31 mouse cellular contexts compared by ENCODE assay signal in genomic region chr7:79588284-79588683, GRCm38 (mm10). TPM values are rescaled to one million over a fixed set of nuclear protein-coding genes. Genes with fewer than 3 reads are reported as not detected.
DNase-seq lines count a peak whose midpoint lies in the region; ATAC-seq and TF ChIP-seq lines count a peak whose summit lies in the region.
"Had no signal": no experiment of that assay in that cellular context is flagged by ENCODE, and none has a peak within 500 bp of the region (broad histone marks: within the 10 kb centered on the region; RNA-seq: fewer than 3 reads in every experiment).

No protein-coding gene starts in this region.

- WGBS in hindbrain, postnatal 0 days: 83% methylated on average over 3 of the region's 3 CpGs
- WGBS in hindbrain, embryonic 11.5 days: 89% methylated on average over 3 of the region's 3 CpGs
- WGBS in heart, adult 2 months: 62% methylated on average over 3 of the region's 3 CpGs

- H3K27ac ChIP-seq in hindbrain, postnatal 0 days: no peak overlapping the region
- no peak overlapping the region for H3K27ac ChIP-seq in hindbrain, embryonic 11.5 days (ENCODE audit: low read depth, low read length)
- no peak overlapping the region for H3K27ac ChIP-seq in heart, adult 2 months
- H3K27ac ChIP-seq: embryonic facial prominence, embryonic 10.5 days; embryonic facial prominence, embryonic 15.5 days; hindbrain, embryonic 14.5 days; kidney, postnatal 0 days; liver, embryonic 13.5 days; macrophage; midbrain, embryonic 13.5 days had no signal

- DNase-seq in hindbrain, postnatal 0 days (ENCODE audit: low spot score): peak; percentile 48
- no peak for DNase-seq in hindbrain, embryonic 11.5 days (ENCODE audit: low spot score)
- peak; percentile 51 for DNase-seq in ES-CJ7 (ENCODE audit: low read depth, low spot score)
- peak; percentile 53 for DNase-seq in brain, adult 2 months (ENCODE audit: low read depth, low spot score)
- no peak for DNase-seq in cerebellum, postnatal 36 days
- DNase-seq in heart, adult 2 months: no peak
- DNase-seq: adrenal gland, postnatal 10 days; cerebellum, adult 2 months; cerebellum, postnatal 14 days; gastrocnemius, postnatal 36 days; heart, adult 18-20 months; heart, postnatal 4 days; kidney, adult 2 months; kidney, postnatal 4 days; left cerebral cortex, postnatal 4 days; liver, embryonic 13.5 days; lung, adult 2 months; lung, postnatal 10 days; thymus, postnatal 4 days had no signal

- intact Hi-C loops in heart, adult 2 months (cut with DNase I): no loop called here

- no peak for TF ChIP-seq CTCF in hindbrain, postnatal 0 days (IDR thresholded peaks at IDR 0.05; ENCODE audit: low read depth)
- no peak for TF ChIP-seq CTCF in C2C12 (IDR thresholded peaks at IDR 0.05; ENCODE audit: control insufficient read depth, insufficient read depth, insufficient read length)
- no peak for TF ChIP-seq CTCF in heart, adult 2 months (IDR thresholded peaks at IDR 0.05)

- no peaks in the 10 kb centered on the region for H3K9me3 ChIP-seq in hindbrain, postnatal 0 days (ENCODE audit: low read length)
- no peaks in the 10 kb centered on the region for H3K9me3 ChIP-seq in hindbrain, embryonic 11.5 days (ENCODE audit: control insufficient read depth, low read length)
- H3K9me3 ChIP-seq: embryonic facial prominence, embryonic 15.5 days; liver, embryonic 13.5 days had no signal

- no peak for TF ChIP-seq EP300 in heart, adult 2 months (IDR thresholded peaks at IDR 0.05; ENCODE audit: insufficient read depth, low read depth, low read length)

- no peak overlapping the region for H3ac ChIP-seq in C2C12 (ENCODE audit: control insufficient read depth, insufficient read length, low read depth)

- ATAC-seq in hindbrain, postnatal 0 days: no peak
- no peak for ATAC-seq in hindbrain, embryonic 11.5 days (ENCODE audit: low FRiP score)
- ATAC-seq: inflammation-experienced regulatory T-cells, adult 6 months; midbrain, embryonic 13.5 days had no signal

- no peaks in the 10 kb centered on the region for H3K79me2 ChIP-seq in C2C12 (ENCODE audit: control insufficient read depth, insufficient read depth)
- no peaks in the 10 kb centered on the region for H3K79me2 ChIP-seq in heart, adult 2 months (replicated peaks; ENCODE audit: control insufficient read depth, insufficient read depth, low read length)

- no peaks in the 10 kb centered on the region for H3K36me3 ChIP-seq in hindbrain, postnatal 0 days (ENCODE audit: insufficient read depth, low read length)
- no peaks in the 10 kb centered on the region for H3K36me3 ChIP-seq in hindbrain, embryonic 11.5 days (ENCODE audit: control insufficient read depth, insufficient read depth, low read length)
- H3K36me3 ChIP-seq in C2C12 (ENCODE audit: control insufficient read depth, insufficient read depth): no peaks in the 10 kb centered on the region
- no peaks in the 10 kb centered on the region for H3K36me3 ChIP-seq in heart, adult 2 months (ENCODE audit: control insufficient read depth, insufficient read depth, low read length)
- H3K36me3 ChIP-seq: embryonic facial prominence, embryonic 10.5 days; embryonic facial prominence, embryonic 15.5 days; heart, embryonic 12.5 days; liver, embryonic 13.5 days; midbrain, embryonic 13.5 days had no signal

- H3K4me1 ChIP-seq in hindbrain, postnatal 0 days (ENCODE audit: insufficient read depth, low read length): 0 out of 2 replicates have a peak, but pooled peaks cover 4% of the 10 kb centered on the region
- peaks cover 22% of the 10 kb centered on the region for H3K4me1 ChIP-seq in hindbrain, embryonic 11.5 days (replicated peaks; ENCODE audit: control insufficient read depth, insufficient read depth, low read length)
- no peaks in the 10 kb centered on the region; the same call in 1 of the 2 replicates for H3K4me1 ChIP-seq in heart, adult 2 months (ENCODE audit: control insufficient read depth, insufficient read depth, low read length)

- H3K27me3 ChIP-seq in hindbrain, postnatal 0 days (ENCODE audit: insufficient read depth, low read length): no peaks in the 10 kb centered on the region
- peaks cover 43% of the 10 kb centered on the region for H3K27me3 ChIP-seq in hindbrain, embryonic 11.5 days (ENCODE audit: control insufficient read depth, insufficient read depth, low read length)
- peaks cover 72% of the 10 kb centered on the region for H3K27me3 ChIP-seq in C2C12 (ENCODE audit: control insufficient read depth, insufficient read depth, insufficient read length)
- H3K27me3 ChIP-seq in heart, adult 2 months (ENCODE audit: control insufficient read depth, insufficient read depth, low read length): peaks cover 20% of the 10 kb centered on the region

- no peak overlapping the region for H3K4me2 ChIP-seq in hindbrain, postnatal 0 days (ENCODE audit: low read depth, low read length)
- no peak overlapping the region for H3K4me2 ChIP-seq in hindbrain, embryonic 11.5 days (replicated peaks; ENCODE audit: low read depth, low read length)
- H3K4me2 ChIP-seq: embryonic facial prominence, embryonic 15.5 days; heart, embryonic 12.5 days; hindbrain, embryonic 14.5 days; liver, embryonic 13.5 days; midbrain, embryonic 13.5 days had no signal

- H3K79me3 ChIP-seq in C2C12 (ENCODE audit: low read depth): no peaks in the 10 kb centered on the region

- H3K9ac ChIP-seq in hindbrain, postnatal 0 days (replicated peaks; ENCODE audit: low read length): no peak overlapping the region
- H3K9ac ChIP-seq in hindbrain, embryonic 11.5 days (ENCODE audit: low read depth, low read length): no peak overlapping the region
- no peak overlapping the region for H3K9ac ChIP-seq in heart, adult 2 months (ENCODE audit: low read depth, low read length)
- H3K9ac ChIP-seq: embryonic facial prominence, embryonic 15.5 days; heart, embryonic 12.5 days; hindbrain, embryonic 14.5 days; liver, embryonic 13.5 days; midbrain, embryonic 13.5 days had no signal

- no peak overlapping the region for H3K4me3 ChIP-seq in hindbrain, postnatal 0 days (ENCODE audit: low read length)
- no peak overlapping the region for H3K4me3 ChIP-seq in hindbrain, embryonic 11.5 days (ENCODE audit: low read depth, low read length)
- H3K4me3 ChIP-seq in C2C12 (ENCODE audit: insufficient read depth, poor library complexity, severe bottlenecking): no peak overlapping the region
- H3K4me3 ChIP-seq in heart, adult 2 months: no peak overlapping the region
- H3K4me3 ChIP-seq: embryonic facial prominence, embryonic 10.5 days; embryonic facial prominence, embryonic 15.5 days; heart, embryonic 12.5 days; liver, embryonic 13.5 days; midbrain, embryonic 13.5 days had no signal

- no peak for TF ChIP-seq POLR2A in heart, adult 2 months (IDR thresholded peaks at IDR 0.05; ENCODE audit: insufficient read depth, low read depth, low read length)

TF ChIP-seq in C2C12, 6 proteins besides CTCF, POLR2A, EP300 and RAD21:
- no peak for TF ChIP-seq MYOG (IDR thresholded peaks at IDR 0.05; ENCODE audit: control insufficient read depth, extremely low read depth, insufficient read length)
- peak; percentile 70 for TF ChIP-seq USF1 (IDR thresholded peaks at IDR 0.05; ENCODE audit: low read depth)

RNA-seq across cellular contexts. Expression of gene Rhcg, which starts 29.2 kb away (rescaled TPM):
- total RNA-seq in hindbrain, postnatal 0 days (2014; rRNA removed): 0.68 and 2.5 TPM in 2 replicates
- 4.0 and 4.3 TPM in 2 replicates for polyA plus RNA-seq in hindbrain, postnatal 0 days (2015; fragmentation: Nextera tagmentation; extraction: Ambion mirVana)
- polyA plus RNA-seq in hindbrain, embryonic 11.5 days (2014; fragmentation: Nextera tagmentation; extraction: Ambion mirVana): 1.4 and 2.7 TPM in 2 replicates
- polyA plus RNA-seq in C2C12 (2012; fragmentation: generic; extraction: Trizol): not detected
- not detected for total RNA-seq in heart, adult 2 months (2021)
- polyA plus RNA-seq in heart, adult 2 months (2012; rRNA removed): not detected in 2 replicates
- total RNA-seq: gastrocnemius, adult 18-20 months; gastrocnemius, postnatal 36 days; heart, adult 18-20 months; heart, postnatal 4 days; megakaryocyte-erythroid progenitor cell, adult 5-6 weeks; neutrophil, adult 5-6 weeks had no signal
- polyA plus RNA-seq: heart, embryonic 12.5 days; inflammation-experienced regulatory T-cells, adult 6 months; lung, adult 2 months; macrophage had no signal

Comparison
In these comparisons a context has a peak if more than half of its experiments do, and no peak if none do; other contexts are left out.
1. DNase-seq: peak in hindbrain, postnatal 0 days (single experiment), ES-CJ7 (single experiment) and brain, adult 2 months (single experiment); none in hindbrain, embryonic 11.5 days (single experiment), cerebellum, postnatal 36 days (0 of 2) and heart, adult 2 months (0 of 2).